Mouse (Mus musculus): ENCODE measurements around the gene Tlnrd1.
"Not testable (repeated sequence)": the region's sequence is repeated elsewhere in the genome, so short reads cannot be mapped to it uniquely, and the experiment has no call there.

Tlnrd1 gene

DNA sequence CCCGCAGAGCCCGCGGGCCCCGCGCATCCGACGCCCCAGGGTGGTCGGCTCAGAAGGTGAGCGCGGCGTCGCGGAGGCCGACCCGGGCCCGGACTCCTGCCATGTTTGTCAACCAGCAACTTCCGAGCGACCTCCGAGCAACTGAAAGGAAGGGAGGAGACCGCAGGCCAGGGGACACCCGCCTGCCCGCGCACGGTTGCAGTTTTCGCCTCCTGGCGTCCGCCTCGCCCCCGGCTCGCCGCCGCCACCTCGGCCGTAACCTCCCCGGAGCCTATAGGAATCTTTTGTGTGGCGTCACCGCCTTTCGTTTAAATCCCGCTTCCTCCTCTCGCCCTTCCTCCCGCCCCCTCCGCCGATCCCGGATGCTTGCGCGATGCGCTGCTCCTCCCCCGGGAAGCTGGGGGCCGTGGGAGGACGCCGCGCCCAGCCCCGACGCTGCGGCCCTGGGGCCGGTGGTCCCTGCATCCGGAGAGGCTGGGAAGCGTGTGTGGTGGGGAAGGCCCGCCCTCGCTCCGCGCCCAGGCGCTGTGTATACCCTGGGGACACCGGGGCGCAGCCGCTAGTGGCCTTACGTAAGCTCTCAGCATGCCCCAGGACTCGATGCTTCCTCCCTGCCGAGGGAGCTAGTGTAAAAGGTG, at the start of gene Tlnrd1, which contains the start of gene Mesd:
Gene Tlnrd1, minus strand, starts transcription at position 285 of the 638 bp plus-strand sequence.
Gene Mesd, plus strand, starts transcription at position 446 of the 638 bp plus-strand sequence.
- DNase-seq (ENCODE audit: low spot score in 2 of 2): peak; percentile 88 to 89

DNA sequence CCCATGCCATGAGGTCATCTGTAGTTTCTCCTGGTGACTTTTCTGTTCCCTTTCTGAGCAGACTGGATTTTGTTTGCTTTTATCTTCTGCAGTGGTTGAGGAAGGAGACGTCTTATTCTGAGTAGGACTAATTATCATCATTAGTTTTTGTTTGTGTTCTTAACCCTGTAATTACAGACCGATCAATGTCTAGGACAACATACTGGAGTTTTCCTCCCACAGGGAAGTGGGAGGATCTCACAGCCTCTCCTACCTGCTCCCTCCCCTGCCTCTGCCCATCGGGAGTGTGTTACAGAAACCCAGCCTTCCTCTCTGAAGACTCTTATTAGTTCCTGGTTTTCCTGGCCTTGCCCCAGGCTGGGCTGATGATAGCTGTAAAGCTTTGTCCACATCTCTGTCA, 37.5 kb upstream of the Tlnrd1 start:
- no peak for DNase-seq (ENCODE audit: low spot score in 2 of 2)

DNA sequence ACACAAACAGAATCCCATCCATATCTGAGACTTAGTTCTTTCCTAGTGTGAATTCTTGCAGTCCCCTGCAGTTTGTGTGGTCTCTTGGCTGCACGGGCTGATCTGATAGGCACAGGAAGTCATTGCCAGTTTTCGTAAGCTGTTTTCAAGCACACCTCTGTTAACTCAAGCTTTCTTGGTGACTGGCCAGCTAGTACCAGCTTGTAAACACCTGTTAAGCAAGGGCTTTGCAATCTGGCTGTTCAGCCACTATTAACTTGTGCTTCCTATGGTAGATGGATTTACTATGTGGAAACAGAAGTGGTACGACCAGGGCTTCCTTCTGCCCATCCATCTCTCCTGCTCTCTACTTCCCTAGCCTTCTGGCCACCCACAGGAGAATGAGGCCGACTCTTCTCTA, 36.1 kb upstream of the Tlnrd1 start:
- DNase-seq (ENCODE audit: low spot score in 2 of 2): no peak

DNA sequence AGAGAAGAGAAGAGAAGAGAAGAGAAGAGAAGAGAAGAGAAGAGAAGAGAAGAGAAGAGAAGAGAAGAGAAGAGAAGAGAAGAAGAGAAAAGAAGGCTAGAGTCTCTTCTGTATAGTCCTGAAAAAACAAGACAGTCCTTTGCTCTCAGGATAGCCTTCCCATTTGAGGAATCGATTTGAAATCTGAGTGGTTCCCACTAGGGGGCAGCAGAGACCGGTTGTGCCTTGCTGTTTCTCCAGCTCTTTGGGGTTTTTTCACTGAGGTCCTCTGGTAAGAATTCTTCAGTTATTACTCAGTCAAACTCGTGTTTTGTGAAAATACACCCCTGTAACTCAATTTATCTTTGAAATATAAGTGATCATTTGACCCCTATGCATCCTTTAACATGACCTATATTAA, 30.5 kb upstream of the Tlnrd1 start:
- peak; percentile 57 to 64 for DNase-seq (ENCODE audit: low spot score in 2 of 2)

DNA sequence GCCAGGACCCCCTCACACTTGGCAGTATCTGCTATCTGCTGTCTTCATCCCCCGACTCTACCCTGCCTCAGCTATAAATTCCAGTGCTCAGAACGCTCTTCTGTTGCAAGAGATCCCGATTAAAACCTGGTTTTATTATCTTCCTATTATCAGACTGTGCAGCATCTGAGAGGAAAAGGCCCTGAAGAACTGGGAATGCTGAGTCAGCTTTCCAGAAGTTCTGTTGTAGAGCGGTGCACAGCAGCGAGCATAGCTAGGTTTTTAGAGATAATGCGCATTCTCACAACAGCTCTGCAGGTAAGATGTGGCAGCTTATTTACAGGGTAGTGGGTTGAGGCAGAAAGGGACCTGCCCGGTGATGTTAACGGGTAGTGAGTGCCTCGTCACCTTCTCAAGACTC, 29.9 kb upstream of the Tlnrd1 start:
- DNase-seq (ENCODE audit: low spot score in 2 of 2): no peak

DNA sequence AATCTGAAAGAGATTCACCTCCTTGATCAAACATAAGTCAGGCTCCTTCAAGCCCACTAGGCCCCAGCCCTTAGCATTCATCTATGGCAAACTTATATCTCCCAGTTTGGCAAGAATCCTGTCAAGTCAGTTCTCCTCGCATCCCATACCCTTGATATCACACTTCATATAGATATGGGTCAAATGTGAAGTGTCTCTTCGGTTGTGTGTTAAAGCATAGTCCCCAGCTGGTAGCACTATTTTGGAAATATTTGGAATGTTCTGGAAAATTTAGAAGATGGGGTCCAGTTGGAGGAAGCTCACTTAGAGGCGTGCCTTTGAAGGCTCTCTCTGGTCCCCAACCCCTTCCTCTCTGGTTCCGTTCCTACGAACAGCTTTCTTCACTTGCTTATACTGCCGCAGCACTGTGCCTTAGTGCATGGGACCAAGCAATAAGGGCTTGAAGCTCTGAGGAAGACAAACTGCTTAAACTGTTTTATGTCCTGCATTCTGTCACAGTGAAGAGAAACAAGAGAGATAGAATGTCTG, 29.4 kb upstream of the Tlnrd1 start:
- no peak for DNase-seq (ENCODE audit: low spot score in 2 of 2)

DNA sequence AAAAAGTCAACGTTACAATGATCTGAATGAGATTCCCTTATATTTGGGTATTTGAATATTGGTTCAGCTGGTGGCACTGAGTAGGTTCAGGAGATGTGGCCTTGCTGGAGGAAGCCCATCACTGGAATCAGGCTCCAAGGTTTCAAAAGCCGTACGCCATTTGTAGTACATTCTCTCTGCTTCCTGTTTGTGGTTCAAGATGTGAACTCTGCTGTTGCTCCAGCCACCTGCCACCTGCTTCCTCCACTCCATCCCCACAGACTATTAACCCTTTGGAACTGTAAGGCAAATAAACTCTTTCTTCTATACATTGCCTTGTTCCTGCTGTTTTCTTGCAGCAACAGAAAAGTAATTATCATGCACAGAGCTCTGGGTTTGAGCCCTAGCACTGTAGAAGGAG, 27.8 kb upstream of the Tlnrd1 start:
- no peak for DNase-seq (ENCODE audit: low spot score in 2 of 2)

DNA sequence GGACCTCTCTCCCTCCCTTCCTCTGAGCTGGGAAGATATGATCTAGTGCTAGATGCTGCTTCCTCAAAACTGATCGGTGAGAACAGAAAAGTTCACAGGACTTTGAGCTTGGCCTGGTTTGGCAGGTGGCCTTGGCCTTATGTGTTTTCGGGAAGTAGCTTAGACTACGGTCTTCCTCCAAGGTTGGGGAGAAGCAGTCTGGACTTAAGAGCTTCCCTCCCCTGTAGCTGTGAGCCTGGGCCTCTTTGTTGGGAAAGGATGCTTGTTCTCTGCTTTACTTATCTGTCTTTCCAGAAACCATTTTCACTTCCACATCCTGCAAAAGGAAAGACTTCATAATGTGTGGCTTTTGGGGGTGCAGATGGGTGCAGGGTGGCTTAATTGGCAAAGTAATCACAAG, 20.7 kb upstream of the Tlnrd1 start:
- DNase-seq (ENCODE audit: low spot score in 2 of 2): no peak

DNA sequence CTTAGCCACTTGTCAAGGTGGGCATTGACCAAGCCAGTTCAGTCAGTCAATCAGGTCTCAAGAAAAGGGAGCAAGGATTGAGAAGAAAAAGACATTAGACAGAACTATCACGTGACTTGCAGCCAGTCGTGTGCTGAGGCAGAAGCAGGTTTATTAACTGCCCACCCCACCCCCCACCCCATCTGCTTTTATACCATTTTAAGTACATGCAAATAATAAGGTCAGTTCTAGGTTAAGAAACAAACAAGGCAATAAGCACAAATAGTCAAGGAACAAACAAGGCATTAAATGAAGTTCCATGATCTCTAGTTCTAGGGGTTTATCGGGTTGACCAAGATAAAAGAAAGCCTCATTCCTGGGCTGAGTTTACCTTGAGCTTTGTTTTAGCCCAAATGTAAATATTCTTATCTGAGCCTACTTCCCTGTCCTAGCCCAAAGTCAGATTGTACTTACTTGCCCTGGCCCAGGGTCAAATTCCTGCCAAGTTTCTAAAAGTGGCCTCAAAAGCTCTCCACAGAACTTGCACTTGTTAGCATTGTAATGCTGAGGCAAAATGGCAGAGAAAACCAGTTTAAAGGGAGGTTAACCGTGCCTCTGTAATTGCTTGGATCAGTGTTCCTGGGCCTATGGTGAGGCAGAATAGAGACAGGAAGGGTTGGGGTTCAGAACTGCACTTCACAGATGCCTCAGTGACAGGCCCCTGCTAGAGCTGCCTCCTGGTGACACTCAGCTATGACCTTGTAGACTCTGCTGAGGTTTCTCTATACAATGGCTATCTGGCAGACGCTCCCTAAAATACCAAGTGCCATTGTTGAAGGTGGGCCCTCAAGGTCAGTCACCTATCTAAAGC, 18.4 kb upstream of the Tlnrd1 start:
- DNase-seq (ENCODE audit: low spot score in 2 of 2): no peak

DNA sequence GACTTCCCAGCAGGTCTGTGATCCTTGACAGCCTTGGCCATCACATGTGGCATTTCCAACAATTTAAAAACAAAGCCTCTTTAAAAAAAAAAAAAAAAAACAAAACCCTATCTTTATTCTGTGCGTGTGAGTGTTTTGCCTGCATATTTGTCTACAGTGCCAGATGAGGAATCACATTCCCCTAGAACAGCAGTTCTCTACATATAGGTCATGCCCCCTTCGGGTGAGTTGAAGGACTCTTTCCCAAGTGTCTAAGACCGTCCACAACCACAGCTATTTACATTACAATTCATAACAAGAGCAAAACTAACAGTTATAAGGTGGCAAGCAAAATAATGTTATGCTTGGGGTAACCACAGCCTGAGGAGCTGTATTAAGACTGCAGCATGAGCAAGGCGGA, 17.3 kb upstream of the Tlnrd1 start:
- no peak for DNase-seq (ENCODE audit: low spot score in 2 of 2)

DNA sequence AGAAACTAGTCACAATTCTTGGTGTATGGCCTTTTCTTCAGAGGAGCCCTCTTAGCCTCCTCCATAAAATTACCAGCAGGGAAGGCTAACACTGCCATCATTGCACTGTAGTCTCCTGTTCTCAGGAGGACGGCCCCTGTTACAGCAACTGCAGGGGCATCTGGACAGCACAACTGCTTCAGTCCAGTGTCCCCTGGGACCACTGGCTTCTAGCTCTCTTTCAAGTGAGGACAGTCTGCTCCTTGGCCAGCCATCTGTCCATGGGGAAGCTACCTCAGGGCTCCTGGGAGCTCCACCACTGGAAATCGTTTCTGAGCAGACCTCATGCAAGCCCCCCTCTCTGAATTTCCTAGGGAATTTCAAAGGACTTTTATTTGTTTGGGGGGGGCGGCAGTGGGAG, 16.4 kb upstream of the Tlnrd1 start:
- DNase-seq (ENCODE audit: low spot score in 2 of 2): no peak

DNA sequence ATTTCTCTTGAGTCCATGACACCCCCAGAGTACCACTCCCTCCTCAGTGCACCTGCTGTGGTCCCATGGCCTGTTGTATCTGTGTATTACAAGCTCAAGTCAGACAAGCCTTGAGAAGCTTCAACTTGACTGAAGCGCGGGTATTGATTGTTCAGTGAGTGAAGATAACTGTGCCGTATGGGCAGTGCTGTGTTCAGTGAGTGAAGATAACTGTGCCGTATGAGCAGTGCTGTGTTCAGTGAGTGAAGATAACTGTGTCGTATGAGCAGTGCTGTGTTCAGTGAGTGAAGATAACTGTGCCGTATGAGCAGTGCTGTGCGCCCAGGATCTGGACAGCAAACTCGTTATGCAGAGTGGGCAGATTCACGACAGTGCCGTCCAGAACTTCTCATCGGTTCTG, 14.2 kb upstream of the Tlnrd1 start:
- DNase-seq (ENCODE audit: low spot score in 2 of 2): peak in 1 of 2 experiments; percentile 8

DNA sequence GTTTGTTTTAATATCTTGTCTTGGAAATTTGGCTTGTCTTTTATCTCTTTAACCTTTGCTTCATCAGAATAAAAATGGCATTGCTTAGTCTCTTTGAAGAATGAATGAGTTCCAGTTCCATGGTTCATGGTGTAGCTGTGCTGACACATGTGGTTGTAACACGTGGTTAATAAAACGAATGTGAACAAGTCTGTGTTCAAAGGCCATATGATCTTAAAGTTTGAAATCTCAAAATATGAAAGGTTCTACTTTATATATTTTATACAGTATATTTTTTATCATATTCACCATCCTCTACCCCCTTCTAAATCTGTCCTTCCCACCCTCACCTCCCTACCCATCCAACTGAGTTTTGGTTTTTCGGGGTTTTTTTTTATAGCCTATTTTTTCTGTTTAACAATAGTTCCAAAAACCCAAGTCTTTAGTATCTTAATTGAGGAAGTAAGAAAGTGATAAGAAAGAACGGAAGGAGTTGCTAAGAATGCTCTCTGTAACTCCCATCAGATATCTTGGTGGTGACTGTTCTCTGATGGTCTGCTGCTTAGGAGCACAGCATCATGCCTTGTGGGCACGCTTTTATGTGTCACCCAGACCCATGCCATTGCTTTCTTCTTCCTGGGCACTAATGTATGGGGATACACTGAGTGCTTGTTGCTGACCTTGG, 12.1 kb upstream of the Tlnrd1 start:
- no peak for DNase-seq (ENCODE audit: low spot score in 2 of 2)

DNA sequence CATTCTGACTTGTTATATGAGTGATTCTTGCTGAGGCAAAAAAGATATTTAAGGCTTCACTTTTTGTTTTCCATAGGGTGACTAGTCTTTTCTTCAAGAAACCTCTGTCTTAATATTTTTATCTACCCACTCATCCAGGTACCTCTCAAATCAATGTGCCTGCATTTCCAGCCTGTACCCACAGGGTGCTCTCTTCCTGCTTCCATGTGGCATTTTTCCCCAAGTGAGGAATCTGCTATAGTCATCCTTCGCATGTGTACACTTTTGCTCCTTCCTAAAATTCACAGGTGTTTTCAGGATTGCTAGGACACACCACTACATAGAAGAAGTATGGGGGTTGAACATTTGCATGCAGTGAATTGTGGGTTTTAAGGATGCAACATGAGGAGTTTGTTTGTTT, 10.2 kb upstream of the Tlnrd1 start:
- no peak for DNase-seq (ENCODE audit: low spot score in 2 of 2)

DNA sequence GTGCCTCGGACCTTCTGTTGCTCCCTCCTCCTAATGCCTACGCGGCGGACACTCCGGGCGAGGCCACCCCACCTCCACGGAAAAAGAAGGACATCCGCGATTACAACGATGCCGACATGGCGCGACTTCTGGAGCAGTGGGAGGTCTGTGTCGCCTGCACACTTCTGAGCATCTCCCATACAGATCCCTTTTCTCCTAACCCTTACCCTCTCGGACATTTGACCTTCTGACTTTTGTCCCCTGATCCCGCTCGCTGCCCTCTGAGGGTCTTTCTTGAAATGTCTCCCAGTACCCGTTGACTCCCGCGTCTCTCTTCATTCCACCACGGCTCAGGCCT, 8.2 kb upstream of the Tlnrd1 start:
- DNase-seq (ENCODE audit: low spot score in 2 of 2): no peak

DNA sequence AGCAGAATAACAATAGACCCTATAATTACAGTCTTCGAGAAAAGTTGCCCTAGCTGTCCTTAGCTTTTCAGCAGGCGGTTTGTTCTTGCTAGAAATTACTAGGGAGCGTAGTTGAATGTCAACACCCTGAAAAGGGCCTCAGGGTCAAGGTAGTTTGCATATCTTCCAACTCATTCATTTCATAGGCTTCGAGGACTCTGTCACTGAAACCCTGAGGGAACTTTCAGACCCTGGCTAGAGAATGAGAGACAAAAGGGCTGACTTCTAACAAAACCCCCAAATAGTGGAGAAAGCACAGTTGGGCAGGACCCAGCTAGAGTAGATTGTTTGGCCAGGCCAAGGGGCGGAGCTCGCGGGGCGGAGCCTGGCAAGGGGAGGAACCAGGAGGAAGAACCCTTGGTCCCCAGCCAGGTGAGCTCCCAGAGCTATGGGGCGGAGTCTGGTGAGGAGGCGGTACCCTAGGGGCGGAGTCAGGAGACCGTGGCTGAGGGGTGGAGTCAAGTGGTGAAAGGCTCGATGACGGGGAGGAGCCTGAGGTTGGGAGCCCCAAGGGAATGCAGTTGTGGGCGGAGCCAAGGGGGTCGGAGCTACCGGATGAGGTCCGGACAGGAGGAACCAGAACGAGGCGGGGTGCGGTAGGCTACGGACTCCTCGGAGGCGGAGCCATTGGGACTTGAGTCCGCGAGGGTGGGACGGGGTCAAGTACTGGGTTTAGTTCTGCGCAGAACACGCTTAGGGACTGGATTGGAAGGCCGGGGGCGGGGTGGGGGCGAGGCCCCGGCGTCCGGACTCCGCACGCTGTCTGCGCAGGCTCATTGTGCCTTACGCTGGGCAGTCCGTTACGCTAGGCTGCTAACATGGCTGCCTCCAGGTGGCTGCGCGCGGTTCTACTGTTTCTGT, 7.6 kb upstream of the Tlnrd1 start:
- DNase-seq (ENCODE audit: low spot score in 2 of 2): peak; percentile 100

DNA sequence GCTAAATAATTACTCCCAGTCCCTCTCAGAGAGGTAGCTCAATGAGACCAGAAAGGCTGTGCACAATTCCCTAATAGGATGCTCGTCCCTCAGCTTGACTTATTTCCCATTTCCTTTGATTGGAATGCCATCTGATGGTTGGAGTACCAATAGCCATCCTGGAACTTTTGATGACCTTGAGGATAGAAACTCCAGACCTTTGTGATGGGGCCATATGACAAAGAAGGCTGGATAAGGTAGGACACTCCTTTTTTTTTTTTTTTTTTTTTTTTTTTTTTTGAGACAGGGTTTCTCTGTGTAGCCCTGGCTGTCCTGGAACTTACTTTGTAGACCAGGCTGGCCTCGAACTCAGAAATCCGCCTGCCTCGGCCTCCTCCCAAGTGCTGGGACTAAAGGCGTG, 5.8 kb upstream of the Tlnrd1 start:
- not testable (repeated sequence) for DNase-seq (ENCODE audit: low spot score in 2 of 2)

DNA sequence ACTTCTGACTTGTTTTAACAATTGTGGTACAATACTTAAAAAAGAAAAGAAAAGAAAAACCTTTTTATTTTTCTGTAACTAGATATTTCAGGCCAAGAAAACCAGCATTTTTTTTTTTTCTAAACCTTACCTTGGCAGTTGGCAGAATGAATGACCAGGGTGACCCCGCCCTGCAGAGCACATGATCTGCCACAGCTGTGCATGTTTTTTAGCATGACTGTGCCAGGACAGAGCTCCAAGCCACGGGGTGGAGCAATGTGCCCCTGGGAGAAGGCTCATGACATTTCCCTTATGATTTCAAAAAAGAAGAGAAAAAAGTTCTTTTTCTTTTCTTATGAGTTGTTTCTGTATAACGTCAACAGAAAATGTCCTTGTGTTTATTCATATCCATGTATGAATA, 5.3 kb upstream of the Tlnrd1 start:
- DNase-seq (ENCODE audit: low spot score in 2 of 2): peak; percentile 28 to 58

DNA sequence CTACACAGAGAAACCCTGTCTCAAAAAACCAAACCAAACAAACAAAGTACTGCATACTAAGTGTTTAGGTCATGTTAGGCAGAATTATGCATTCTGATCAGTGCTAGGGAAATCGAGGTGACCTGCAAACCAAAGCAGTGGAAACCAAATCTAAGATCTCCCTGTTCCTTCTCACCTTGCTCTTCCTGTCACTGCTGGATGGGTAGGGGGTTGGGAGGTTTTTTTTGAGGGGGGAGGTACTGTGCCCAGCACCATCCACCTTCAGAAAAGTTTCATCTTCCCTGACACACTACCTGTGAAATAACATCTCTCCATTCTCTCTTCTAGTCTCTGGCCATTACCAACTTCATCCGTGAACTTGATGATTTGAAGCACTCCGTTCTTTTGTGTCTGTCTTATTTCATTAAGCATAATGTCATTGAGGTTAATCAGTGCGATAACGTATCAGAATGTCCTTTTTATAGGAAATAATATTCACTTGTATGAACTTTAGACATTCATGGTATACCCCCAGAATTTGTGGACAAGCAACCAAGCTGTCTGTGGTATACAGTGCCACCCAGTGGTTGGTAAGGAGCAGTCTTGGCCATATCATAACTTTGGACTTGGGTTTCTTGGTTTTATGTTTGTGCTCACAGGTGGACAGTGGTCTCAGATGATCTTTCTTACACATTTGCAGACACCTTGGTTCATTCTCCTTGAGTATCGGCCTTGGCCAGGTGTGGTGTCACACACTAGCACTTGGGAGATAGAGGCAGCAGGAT, 2.4 kb upstream of the Tlnrd1 start:
- peak; percentile 18 to 27 for DNase-seq (ENCODE audit: low spot score in 2 of 2)

DNA sequence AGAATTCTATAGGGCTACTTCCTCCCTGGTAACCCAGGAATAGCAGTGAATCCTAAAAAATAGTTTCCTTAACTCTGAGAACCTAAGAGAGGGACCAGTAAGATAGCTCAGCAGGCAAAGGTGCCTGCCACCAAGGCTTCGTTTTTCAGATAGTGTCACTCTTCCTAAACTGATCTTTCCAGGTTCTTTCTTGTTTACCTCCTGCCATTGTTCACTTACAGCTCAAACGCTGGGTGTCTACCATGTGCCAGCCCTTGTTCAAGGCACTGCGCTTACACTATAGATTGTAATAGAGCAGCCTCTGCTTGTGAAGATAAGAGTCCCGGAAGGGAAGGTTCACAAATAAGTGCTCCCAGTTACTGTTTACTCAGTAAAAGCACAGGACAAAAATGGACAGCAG, 1.7 kb upstream of the Tlnrd1 start:
- DNase-seq (ENCODE audit: low spot score in 2 of 2): peak; percentile 39 to 57

Data from spleen, postnatal 36 days (tissue).